Mouse (Mus musculus) lung, embryonic 14.5 days (tissue): ENCODE measurements around the gene Pitpnb. TPM values are rescaled to one million over a fixed set of nuclear protein-coding genes. Genes with fewer than 3 reads are reported as not detected.
A peak's percentile ranks its signal among the peaks of the same experiment; 100 is the strongest.

ENCODE experiments used
- ATAC-seq: fragments of 200-750 bp; cut with Nextera tagmentation; 2 replicates; pipeline ENCODE4 v1.8.0; 2017; ENCODE audit warnings: mild to moderate bottlenecking, moderate TSS enrichment, moderate library complexity; ENCODE audit not compliant: insufficient read depth
- DNase-seq: peaks from one replicate; pipeline ENCODE4 v3.0.0-alpha.2; 2015
- H3K27ac ChIP-seq: fragments of 300-500 bp; sonication (generic); 2 replicates; pipeline ENCODE4 v1.5.1; 2014; ENCODE audit warnings: low read depth, mild to moderate bottlenecking, moderate library complexity
- H3K27me3 ChIP-seq: fragments of 300-500 bp; sonication (generic); 2 replicates; pipeline ENCODE4 v1.6.1; 2014; ENCODE audit warnings: low read length, control low read depth; ENCODE audit not compliant: insufficient read depth
- H3K36me3 ChIP-seq: fragments of 300-500 bp; sonication (generic); 2 replicates; pipeline ENCODE4 v1.6.1; 2014; ENCODE audit warnings: control low read depth; ENCODE audit not compliant: insufficient read depth
- H3K4me1 ChIP-seq: fragments of 300-500 bp; sonication (generic); 2 replicates; pipeline ENCODE4 v1.6.1; 2014; ENCODE audit warnings: antibody characterized with exemption, control low read depth; ENCODE audit not compliant: insufficient read depth
- H3K4me2 ChIP-seq: fragments of 300-500 bp; sonication (generic); 2 replicates; pipeline ENCODE4 v1.6.1; 2014; ENCODE audit warnings: mild to moderate bottlenecking
- H3K4me3 ChIP-seq: fragments of 300-500 bp; sonication (generic); 2 replicates; pipeline ENCODE4 v1.5.1; 2014; ENCODE audit warnings: low read depth, low read length
- H3K9ac ChIP-seq: fragments of 300-500 bp; sonication (generic); 2 replicates; pipeline ENCODE4 v1.6.1; 2014
- H3K9me3 ChIP-seq: fragments of 300-500 bp; sonication (generic); 2 replicates; pipeline ENCODE4 v1.6.1; 2016; ENCODE audit warnings: low read depth, low read length, control low read depth
- CTCF ChIP-seq: IDR thresholded peaks from 2 replicates; pipeline ENCODE4 v1.5.1; 2016; ENCODE audit warnings: antibody characterized with exemption, low read depth
- WGBS: fragments of 180-500 bp; shearing (Covaris S2); extraction: QIAGEN DNeasy Blood & Tissue Kit; methylation state at CpG from one replicate; pipeline ENCODE4 v1.1.7; 2014; 5-methylcytosine and 5-hydroxymethylcytosine counted together
- polyA plus RNA-seq: library from polyadenylated mRNA; unstranded; fragments of >200 nt; fragmentation: Nextera tagmentation; extraction: Ambion mirVana; gene quantifications from 2 replicates; pipeline ENCODE4 v1.2.1, GENCODE M21; 2014

Gene Pitpnb
- polyA plus RNA-seq, 1 experiment from 2014 or later, result 120 TPM

- TF ChIP-seq CTCF, result no peak
- peak overlapping the region; percentile 98 for H3K4me2 ChIP-seq
- no peak overlapping the region for H3K27ac ChIP-seq
- H3K36me3 ChIP-seq, result peaks cover 38% of the 10 kb centered on the region
- peaks cover 34% of the 10 kb centered on the region for H3K27me3 ChIP-seq
- WGBS, result 72% methylated on average over 10 of the region's 10 CpGs
- ATAC-seq (no peak), DNase-seq (no peak)
- H3K4me3 ChIP-seq, result peak overlapping the region; percentile 14
- H3K9ac ChIP-seq, result peak overlapping the region; percentile 20; the same call in 1 of the 2 replicates
- H3K9me3 ChIP-seq, result no peaks in the 10 kb centered on the region
- peaks cover 27% of the 10 kb centered on the region for H3K4me1 ChIP-seq
These were observed 92.4 kb downstream of the Pitpnb start for GRCm38 (mm10) chr5:111423011-111423410.

- TF ChIP-seq CTCF, result no peak
- H3K4me2 ChIP-seq, result peak overlapping the region; percentile 98
- WGBS, result 68% methylated on average over 4 of the region's 4 CpGs
- peaks cover 38% of the 10 kb centered on the region for H3K36me3 ChIP-seq
- no peak overlapping the region for H3K9ac ChIP-seq
- H3K9me3 ChIP-seq, result no peaks in the 10 kb centered on the region
- peak overlapping the region; percentile 1; the same call in 1 of the 2 replicates for H3K4me3 ChIP-seq
- H3K27me3 ChIP-seq, result peaks cover 28% of the 10 kb centered on the region
- peaks cover 24% of the 10 kb centered on the region for H3K4me1 ChIP-seq
- no peak overlapping the region for H3K27ac ChIP-seq
- no peak for ATAC-seq
- no peak for DNase-seq
These were observed 93.1 kb downstream of the Pitpnb start for GRCm38 (mm10) chr5:111423616-111424015.

DNA sequence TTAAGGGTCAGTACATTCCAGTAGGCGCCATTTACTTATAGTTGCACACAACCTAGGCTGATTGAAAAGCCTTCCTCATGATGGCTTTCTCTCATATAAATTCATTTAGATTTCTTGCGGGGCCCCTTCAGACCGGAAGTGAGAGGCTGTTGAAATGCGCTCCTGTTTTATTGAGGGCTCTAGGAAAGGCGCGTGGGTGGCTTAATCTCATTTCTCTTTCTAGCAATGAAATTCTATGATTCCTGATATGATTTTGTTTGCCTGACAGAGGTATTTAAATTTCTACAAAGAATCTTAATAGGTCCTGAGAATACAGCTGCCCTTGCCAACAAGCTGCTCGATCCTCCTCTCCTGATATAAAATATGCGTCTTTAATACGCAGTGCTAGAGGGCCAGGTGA is 95.2 kb downstream of the Pitpnb start:
- Histone ChIP-seq H3K9ac (no peak overlapping the region), H3K27ac (no peak overlapping the region), H3K4me2 (no peak overlapping the region), H3K4me3 (no peak overlapping the region), H3K36me3 (peaks cover 25% of the 10 kb centered on the region), H3K4me1 (peaks cover 4% of the 10 kb centered on the region; the same call in 1 of the 2 replicates), H3K9me3 (no peaks in the 10 kb centered on the region), H3K27me3 (peaks cover 6% of the 10 kb centered on the region; the same call in 1 of the 2 replicates)
- ATAC-seq, result no peak
- DNase-seq, result no peak
- no peak for TF ChIP-seq CTCF
- WGBS, result 75% methylated on average over 9 of the region's 9 CpGs

- Histone ChIP-seq H3K4me2 (no peak overlapping the region), H3K36me3 (peaks cover 21% of the 10 kb centered on the region), H3K27me3 (peaks cover 2% of the 10 kb centered on the region; the same call in 1 of the 2 replicates), H3K9ac (no peak overlapping the region), H3K27ac (no peak overlapping the region), H3K4me1 (peaks cover 8% of the 10 kb centered on the region), H3K9me3 (no peaks in the 10 kb centered on the region), H3K4me3 (no peak overlapping the region)
- DNase-seq (no peak), ATAC-seq (no peak)
- TF ChIP-seq CTCF, result no peak
- WGBS, result 43% methylated on average over 5 of the region's 5 CpGs
These were observed 95.7 kb downstream of the Pitpnb start for GRCm38 (mm10) chr5:111426249-111426648.

GRCm38 (mm10) chr5:111428882-111429281 is 98.3 kb downstream of the Pitpnb start:
- Histone ChIP-seq H3K9ac (no peak overlapping the region), H3K4me3 (no peak overlapping the region), H3K27ac (no peak overlapping the region), H3K9me3 (no peaks in the 10 kb centered on the region), H3K27me3 (no peaks in the 10 kb centered on the region), H3K4me1 (peaks cover 19% of the 10 kb centered on the region), H3K36me3 (peaks cover 12% of the 10 kb centered on the region; the same call in 1 of the 2 replicates), H3K4me2 (no peak overlapping the region)
- DNase-seq (no peak), ATAC-seq (no peak)
- TF ChIP-seq CTCF, result no peak
- 80% methylated on average over 6 of the region's 6 CpGs for WGBS

- WGBS, result 58% methylated on average over 7 of the region's 7 CpGs
- Histone ChIP-seq H3K36me3 (peaks cover 8% of the 10 kb centered on the region; the same call in 1 of the 2 replicates), H3K4me1 (peaks cover 22% of the 10 kb centered on the region), H3K9ac (no peak overlapping the region; the same call in 1 of the 2 replicates), H3K4me2 (no peak overlapping the region), H3K27ac (no peak overlapping the region), H3K4me3 (no peak overlapping the region), H3K9me3 (no peaks in the 10 kb centered on the region), H3K27me3 (no peaks in the 10 kb centered on the region)
- no peak for TF ChIP-seq CTCF
- DNase-seq (no peak), ATAC-seq (no peak)
These were observed 99.2 kb downstream of the Pitpnb start for GRCm38 (mm10) chr5:111429726-111430125.

GRCm38 (mm10) chr5:111431007-111431730 is 100.6 kb downstream of the Pitpnb start:
- Histone ChIP-seq H3K9me3 (no peaks in the 10 kb centered on the region), H3K4me3 (no peak overlapping the region), H3K9ac (no peak overlapping the region), H3K36me3 (no peaks in the 10 kb centered on the region), H3K27ac (no peak overlapping the region), H3K4me2 (no peak overlapping the region), H3K27me3 (no peaks in the 10 kb centered on the region), H3K4me1 (peaks cover 21% of the 10 kb centered on the region)
- TF ChIP-seq CTCF, result no peak
- ATAC-seq (no peak), DNase-seq (peak; percentile 90)
- WGBS, result 38% methylated on average over 11 of the region's 11 CpGs
